Mouse (Mus musculus) liver, postnatal 0 days (tissue): Measurements from ENCODE around the gene Pcnx3.
"Not testable (repeated sequence)": the region's sequence is repeated elsewhere in the genome, so short reads cannot be mapped to it uniquely, and the experiment has no call there.

Experiments
- CTCF ChIP-seq: sonication (generic); IDR thresholded peaks from 2 replicates; pipeline ENCODE4 v1.5.1; 2016; ENCODE audit warnings: antibody characterized with exemption, low read depth
- EP300 ChIP-seq: IDR thresholded peaks from 2 replicates; pipeline ENCODE4 v1.6.1; 2016; ENCODE audit warnings: antibody characterized with exemption, low read depth, mild to moderate bottlenecking

DNA sequence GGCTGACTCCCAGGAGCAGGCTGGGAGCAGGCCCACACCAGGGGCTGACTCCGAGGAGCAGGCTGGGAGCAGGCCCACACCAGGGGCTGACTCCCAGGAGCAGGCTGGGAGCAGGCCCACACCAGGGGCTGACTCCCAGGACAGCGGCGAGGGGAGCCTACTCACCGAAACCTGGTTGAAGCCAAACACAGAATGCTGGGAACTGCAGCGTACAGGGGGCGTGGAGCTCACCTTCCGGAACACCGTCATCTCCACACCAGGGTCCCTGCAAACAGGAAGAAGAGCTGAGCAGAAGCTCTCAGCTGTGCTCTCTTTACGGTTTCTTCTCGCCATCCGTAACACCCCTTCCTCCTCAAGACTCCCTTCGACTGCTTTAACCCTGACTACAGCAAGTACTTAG is 1.8 kb downstream of the Pcnx3 start:
- not testable (repeated sequence) for TF ChIP-seq CTCF, EP300
